Mouse (Mus musculus): Measurements from ENCODE around the gene Mrpl53. TPM values are rescaled to one million over a fixed set of nuclear protein-coding genes. Genes with fewer than 3 reads are reported as not detected.

The Mrpl53 gene
- total RNA-seq (2017), result 8.8 and 20.5 TPM in 2 replicates

DNA sequence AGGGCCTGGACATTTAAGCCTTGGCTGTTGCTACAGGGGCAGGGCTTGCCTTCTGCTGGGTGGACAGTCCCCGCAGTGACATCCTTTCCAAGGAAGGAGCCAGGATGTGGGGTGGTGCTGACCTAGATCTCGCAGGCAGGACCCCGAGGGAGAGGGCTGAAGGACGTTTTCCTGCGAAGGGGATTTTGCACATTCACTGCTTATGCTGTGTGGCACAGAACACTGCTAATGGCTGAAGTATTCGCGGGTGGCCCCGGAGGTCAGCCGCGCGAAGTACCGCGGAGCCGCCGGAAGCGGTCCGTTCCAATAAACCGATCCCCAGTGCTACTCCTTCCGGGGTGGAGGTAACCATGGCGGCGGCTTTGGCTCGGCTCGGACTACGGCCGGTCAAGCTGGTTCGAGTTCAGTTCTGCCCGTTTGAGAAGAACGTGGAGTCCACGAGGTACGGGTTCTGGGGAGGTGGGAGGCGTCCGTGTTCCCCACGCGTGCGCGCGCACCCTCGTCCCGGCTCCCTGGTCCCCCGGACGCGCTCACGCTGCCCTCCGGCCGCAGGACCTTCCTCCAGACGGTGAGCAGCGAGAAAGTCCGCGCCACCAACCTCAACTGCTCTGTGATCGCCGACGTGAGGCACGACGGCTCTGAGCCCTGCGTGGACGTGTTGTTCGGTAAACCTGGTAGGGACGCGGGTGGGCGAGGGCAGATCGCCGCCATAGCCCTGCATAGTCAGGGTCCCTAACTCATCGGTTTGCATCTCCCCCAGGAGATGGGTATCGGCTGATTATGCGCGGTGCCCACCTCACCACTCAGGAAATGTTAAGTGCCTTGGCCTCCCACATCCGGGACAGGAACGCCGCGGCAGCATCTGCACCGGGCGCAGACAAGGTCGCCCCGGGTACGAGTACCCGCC, at the start of gene Mrpl53:
TSS of gene Mrpl53 (plus strand) at position 279 of the 907 bp plus-strand sequence.
- ATAC-seq (ENCODE audit: extremely low read depth, insufficient number of reproducible peaks, low FRiP score, poor library complexity, severe bottlenecking), result peak; percentile 74

- ATAC-seq (ENCODE audit: extremely low read depth, insufficient number of reproducible peaks, low FRiP score, poor library complexity, severe bottlenecking), result no peak
Measured at GRCm38 (mm10) chr6:83065995-83066394, 42.8 kb upstream of the Mrpl53 start.

DNA sequence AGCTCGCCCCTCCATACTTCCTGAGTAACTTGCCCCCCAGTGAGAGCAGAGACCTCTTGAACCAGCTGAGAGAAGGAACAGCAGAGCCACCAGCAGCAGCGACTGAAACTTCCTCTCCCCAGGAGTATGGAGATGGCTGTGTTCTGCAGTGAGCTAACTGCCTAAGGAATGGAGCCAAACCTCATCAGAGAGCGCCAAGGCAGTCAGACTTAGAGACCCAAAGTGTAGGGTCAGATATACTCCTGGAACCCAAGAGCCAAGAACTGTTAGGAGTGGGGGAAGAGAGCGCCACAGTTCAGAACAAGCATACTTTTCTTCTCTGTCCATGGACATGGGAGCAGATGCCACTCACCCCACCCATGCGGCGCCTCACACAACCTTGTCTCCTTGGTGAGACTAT, 42.4 kb upstream of the Mrpl53 start:
- no peak for ATAC-seq (ENCODE audit: extremely low read depth, insufficient number of reproducible peaks, low FRiP score, poor library complexity, severe bottlenecking)

DNA sequence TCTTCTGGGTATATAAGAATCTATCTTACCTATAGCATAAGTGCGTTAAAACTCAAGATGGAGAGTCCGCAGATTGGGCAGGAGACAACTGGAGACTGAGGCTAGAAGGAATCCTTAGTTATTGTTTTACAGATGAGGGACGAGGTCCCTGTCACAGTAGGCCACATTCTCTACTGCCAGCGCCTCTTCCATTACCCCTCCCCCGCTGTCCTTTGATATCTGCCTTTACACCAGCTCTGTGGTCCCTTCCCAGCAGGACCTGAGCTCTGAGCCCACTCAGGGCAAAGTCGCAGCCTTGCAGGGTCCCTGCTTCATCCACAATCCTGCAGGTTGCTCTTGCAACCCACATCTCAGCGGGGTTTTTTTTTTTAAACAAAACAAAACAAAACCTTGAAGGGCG, 40.6 kb upstream of the Mrpl53 start:
- ATAC-seq (ENCODE audit: extremely low read depth, insufficient number of reproducible peaks, low FRiP score, poor library complexity, severe bottlenecking), result no peak

GRCm38 (mm10) chr6:83068706-83069487, 39.9 kb upstream of the Mrpl53 start:
- no peak for ATAC-seq (ENCODE audit: extremely low read depth, insufficient number of reproducible peaks, low FRiP score, poor library complexity, severe bottlenecking)

DNA sequence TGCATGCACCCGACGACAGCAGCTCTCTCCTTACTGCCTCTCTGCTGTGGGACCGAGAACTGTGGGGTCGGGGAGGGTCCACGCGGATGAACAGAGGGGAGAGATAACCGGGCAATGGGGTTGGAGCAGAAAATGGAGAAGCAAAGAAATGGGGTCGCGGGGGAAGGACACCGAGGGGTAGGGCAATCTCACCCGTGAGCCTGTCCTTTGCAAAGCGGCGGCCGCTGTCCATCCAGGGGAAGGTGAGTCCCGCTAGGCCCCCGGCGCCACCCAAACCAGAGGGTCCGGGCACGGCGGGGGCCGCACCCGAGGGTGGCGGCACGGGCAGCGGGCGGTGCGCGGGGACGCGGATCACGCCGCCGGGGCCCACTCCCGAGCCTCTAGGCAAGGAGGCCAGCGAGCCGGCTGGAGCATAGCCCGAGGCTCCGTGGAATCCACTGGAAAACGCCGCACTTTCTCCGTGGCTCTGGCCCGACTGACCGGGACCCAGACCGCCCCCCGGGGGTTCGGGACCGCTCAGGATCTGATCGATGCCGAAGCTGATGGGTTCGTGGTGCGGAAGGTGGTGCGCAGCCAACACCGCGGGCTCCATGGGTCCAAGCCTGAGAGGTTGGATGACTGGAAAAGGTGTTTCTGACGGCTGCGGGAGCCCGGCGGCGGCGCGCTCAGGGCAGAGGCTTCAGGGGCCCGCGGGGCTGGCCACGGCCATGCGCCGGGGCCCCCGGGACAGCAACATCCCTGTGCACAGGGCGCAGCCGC, 39.2 kb upstream of the Mrpl53 start:
- no peak for ATAC-seq (ENCODE audit: extremely low read depth, insufficient number of reproducible peaks, low FRiP score, poor library complexity, severe bottlenecking)

DNA sequence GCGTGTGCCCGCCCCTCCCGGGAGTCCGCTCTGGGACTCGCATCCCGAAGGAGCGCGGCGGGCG, 38.8 kb upstream of the Mrpl53 start, which contains the start of gene Tlx2:
TSS of gene Tlx2 (minus strand) at position 47 of the 64 bp plus-strand sequence.
- ATAC-seq (ENCODE audit: extremely low read depth, insufficient number of reproducible peaks, low FRiP score, poor library complexity, severe bottlenecking), result no peak

GRCm38 (mm10) chr6:83070311-83071219, 38.3 kb upstream of the Mrpl53 start:
- no peak for ATAC-seq (ENCODE audit: extremely low read depth, insufficient number of reproducible peaks, low FRiP score, poor library complexity, severe bottlenecking)

- ATAC-seq (ENCODE audit: extremely low read depth, insufficient number of reproducible peaks, low FRiP score, poor library complexity, severe bottlenecking), result no peak
Measured at GRCm38 (mm10) chr6:83071220-83071619, 37.6 kb upstream of the Mrpl53 start.

- no peak for ATAC-seq (ENCODE audit: extremely low read depth, insufficient number of reproducible peaks, low FRiP score, poor library complexity, severe bottlenecking)
Measured at GRCm38 (mm10) chr6:83074979-83075378, 33.9 kb upstream of the Mrpl53 start.

DNA sequence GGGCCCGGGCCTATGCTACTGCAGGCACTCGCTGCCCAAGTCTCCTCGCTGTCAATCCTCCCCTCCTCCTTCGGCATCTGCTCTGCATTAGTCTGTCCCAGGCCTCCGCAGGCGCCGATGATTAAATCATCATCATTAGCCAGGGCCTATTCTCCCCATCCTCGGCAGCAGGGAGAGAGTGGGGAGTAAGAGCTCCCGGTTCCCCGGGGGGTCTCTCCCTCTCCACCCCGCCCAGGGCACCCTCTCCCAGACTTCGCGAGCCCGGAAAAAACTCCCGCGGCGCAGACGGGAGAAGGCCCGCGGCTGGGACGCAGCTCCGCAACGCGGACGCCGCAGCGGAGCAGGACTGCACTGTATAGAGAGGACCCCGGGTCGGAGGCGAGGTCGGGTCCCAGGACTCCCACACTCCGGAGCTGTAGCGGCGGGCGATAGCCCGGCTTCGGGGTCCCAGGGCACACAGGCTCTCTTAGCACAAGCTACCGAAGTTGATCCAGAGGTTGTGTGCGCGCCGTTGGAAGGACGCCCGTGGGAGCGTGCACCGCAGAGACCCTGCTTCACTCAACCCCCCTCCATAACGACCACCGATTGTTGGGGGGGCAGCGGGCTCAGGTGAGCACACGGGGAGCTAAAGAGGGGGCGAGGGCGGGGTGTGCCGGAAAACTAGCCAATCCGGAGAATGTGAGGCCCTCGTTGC, 31.1 kb upstream of the Mrpl53 start, which contains the start of gene Pcgf1:
TSS of gene Pcgf1 (plus strand) at position 240 of the 694 bp plus-strand sequence.
- ATAC-seq (ENCODE audit: extremely low read depth, insufficient number of reproducible peaks, low FRiP score, poor library complexity, severe bottlenecking), result no peak

- ATAC-seq (ENCODE audit: extremely low read depth, insufficient number of reproducible peaks, low FRiP score, poor library complexity, severe bottlenecking), result peak; percentile 91
Measured at GRCm38 (mm10) chr6:83078324-83078858, 30.4 kb upstream of the Mrpl53 start.

DNA sequence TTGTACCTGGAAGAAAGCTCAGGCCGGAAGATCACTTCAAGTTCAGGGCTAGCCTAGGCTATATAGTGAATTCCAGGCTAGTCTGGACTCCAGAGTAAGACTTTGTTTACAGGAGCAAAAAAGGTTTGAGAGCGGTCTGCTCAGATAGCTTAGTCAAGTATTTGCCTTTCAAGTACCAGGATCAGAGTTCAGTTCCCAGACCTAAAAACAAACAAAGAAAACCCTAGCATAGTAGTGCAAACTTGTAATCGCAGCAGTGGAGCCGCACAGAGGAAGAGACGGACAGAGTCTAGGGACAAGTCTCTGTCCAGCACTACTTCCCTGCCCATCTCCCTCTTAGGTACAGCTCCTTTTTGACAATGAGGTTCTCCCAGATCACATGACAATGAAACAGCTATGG, 28.6 kb upstream of the Mrpl53 start:
- no peak for ATAC-seq (ENCODE audit: extremely low read depth, insufficient number of reproducible peaks, low FRiP score, poor library complexity, severe bottlenecking)

GRCm38 (mm10) chr6:83083497-83083896, 25.3 kb upstream of the Mrpl53 start:
- ATAC-seq (ENCODE audit: extremely low read depth, insufficient number of reproducible peaks, low FRiP score, poor library complexity, severe bottlenecking), result no peak

- ATAC-seq (ENCODE audit: extremely low read depth, insufficient number of reproducible peaks, low FRiP score, poor library complexity, severe bottlenecking), result no peak
Measured at GRCm38 (mm10) chr6:83084477-83084876, 24.4 kb upstream of the Mrpl53 start.

DNA sequence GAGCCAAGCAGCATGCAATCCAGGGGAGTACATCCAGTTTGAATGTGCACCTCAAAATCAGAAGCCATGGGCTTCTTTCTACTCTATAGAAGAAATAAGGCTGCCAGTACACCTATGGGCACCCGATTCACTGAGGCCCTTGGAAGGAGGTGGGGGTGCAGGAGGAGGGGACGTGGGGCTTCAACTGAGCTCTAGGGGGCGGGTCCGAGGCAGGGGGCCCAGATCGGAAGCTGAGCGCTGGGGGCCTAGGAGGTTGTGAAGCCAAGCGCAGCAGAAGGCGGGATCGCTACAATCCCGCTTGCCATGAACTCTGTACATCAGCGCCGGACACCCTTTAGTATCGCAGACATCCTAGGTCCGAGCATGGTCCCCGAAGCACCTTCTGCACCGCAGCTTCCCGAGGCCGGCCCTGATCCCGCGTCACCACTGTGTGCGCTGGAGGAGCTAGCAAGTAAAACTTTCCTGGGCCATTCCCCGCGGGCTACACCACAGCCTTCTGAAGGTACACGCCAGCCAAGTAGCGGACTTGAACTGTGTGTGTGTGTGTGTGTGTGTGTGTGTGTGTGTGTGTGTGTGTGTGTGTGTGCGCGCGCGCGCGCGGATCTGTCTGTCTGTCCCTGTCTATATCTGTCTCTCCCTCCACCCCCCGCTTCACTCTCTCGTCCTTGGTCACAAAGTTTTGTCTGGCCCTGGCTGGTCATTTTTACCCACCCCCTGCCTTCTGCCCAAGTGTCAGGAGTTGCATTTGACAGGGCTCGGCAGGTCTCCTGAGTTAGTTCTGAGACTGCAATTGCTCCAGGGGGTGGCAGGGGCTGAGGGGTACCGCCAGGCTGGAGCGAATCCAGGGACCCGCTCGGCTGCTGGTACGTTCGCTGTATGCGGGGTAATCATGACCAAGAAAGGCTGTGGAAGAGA, 22.5 kb upstream of the Mrpl53 start, which contains the start of gene Lbx2:
TSS of gene Lbx2 (plus strand) at position 247 of the 915 bp plus-strand sequence.
- ATAC-seq (ENCODE audit: extremely low read depth, insufficient number of reproducible peaks, low FRiP score, poor library complexity, severe bottlenecking), result no peak
